Mouse (Mus musculus) cerebellum, adult 9-11 months (tissue): Measurements from ENCODE around the gene Gm28870.
"Not testable (repeated sequence)": the region's sequence is repeated elsewhere in the genome, so short reads cannot be mapped to it uniquely, and the experiment has no call there.

Experiments
- DNase-seq: peaks from one replicate; pipeline ENCODE4 v3.0.0; 2022

The Gm28870 gene

DNA sequence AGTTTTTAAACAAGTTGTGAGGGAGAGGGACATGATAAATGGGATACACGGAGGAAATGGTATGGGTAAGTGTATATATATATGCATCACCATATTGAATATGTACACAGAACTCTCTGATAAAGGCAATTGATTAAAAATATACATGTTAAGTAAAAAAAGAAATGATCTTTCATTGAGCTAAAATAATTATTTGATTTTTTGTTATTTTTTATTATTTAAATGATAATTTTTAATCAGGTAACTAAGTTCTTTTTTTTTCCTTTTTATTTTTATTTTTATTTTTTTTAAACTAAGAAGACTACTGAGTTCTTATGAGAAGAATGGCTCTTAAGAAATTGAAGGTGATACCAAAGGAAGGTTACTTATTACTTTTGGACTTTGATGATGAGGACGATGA lies at the start of gene Gm28870:
Gene Gm28870 (plus strand): TSS at position 301 of the 400 bp plus-strand sequence.
- DNase-seq: not testable (repeated sequence)
